Mouse (Mus musculus): ENCODE measurements around the gene Elp4.

DNA sequence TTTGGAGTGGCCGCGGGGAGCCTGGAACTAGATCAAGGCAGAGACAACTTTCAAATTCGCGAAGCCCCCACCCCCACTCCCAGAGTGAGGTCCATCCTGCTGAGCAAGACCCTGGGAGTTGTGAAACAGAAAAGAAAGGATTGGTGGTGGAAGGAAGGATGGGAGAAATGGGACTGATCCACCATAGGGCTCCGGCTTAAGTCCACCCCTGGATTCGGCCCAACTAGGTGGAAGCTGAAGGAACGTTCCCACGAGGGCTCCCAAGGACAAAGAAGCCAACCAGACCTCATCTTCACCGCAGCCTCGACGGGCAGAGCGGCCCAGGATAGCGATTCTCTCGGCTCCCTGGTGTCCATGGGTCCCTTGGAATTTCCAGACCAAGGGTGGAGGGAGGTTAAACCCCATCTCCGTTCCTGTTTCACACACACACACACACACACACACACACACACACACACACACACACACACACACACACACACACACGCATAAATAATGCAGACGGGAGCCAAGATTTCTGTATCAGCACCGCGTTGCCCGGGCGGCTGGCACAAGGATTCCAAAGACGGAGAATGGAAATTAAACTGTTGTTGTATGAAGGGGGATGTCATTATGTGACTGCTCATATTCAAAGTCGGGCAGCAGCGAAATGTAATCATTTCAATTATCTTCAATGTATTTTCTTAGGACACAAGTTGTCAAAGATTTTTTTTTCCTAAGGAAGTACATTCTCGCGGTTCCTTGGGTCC lies 243.3 kb downstream of the Elp4 start:
- TF ChIP-seq CTCF (IDR thresholded peaks at IDR 0.05; ENCODE audit: control insufficient read depth, insufficient read depth, insufficient read length) (no peak), CEBPB (IDR thresholded peaks at IDR 0.05; ENCODE audit: low read depth) (no peak), MAX (IDR thresholded peaks at IDR 0.05) (no peak)
